Mouse (Mus musculus) testis, adult 2 months (tissue): ENCODE measurements around the gene Cd101. TPM values are rescaled to one million over a fixed set of nuclear protein-coding genes. Genes with fewer than 3 reads are reported as not detected.
A peak's percentile ranks its signal among the peaks of the same experiment; 100 is the strongest.

Source experiments
- H3K27ac ChIP-seq: fragments of 200-500 bp; 2 replicates; pipeline ENCODE4 v1.5.1; 2012; ENCODE audit warnings: low read depth, low read length; ENCODE audit not compliant: control insufficient read depth, insufficient read depth
- H3K27me3 ChIP-seq: fragments of 200-500 bp; 2 replicates; pipeline ENCODE4 v1.6.1; 2012; ENCODE audit warnings: mild to moderate bottlenecking, low read length, moderate library complexity; ENCODE audit not compliant: control insufficient read depth, insufficient read depth
- H3K36me3 ChIP-seq: fragments of 200-500 bp; 2 replicates; pipeline ENCODE4 v1.6.1; 2012; ENCODE audit warnings: mild to moderate bottlenecking, low read length; ENCODE audit not compliant: control insufficient read depth, insufficient read depth
- H3K4me1 ChIP-seq: fragments of 200-500 bp; 2 replicates; pipeline ENCODE4 v1.6.1; 2012; ENCODE audit warnings: low read length; ENCODE audit not compliant: control insufficient read depth, insufficient read depth
- H3K4me3 ChIP-seq: fragments of 200-500 bp; 2 replicates; pipeline ENCODE4 v1.5.1; 2012; ENCODE audit warnings: low read depth, mild to moderate bottlenecking, low read length, moderate library complexity, mixed read lengths; ENCODE audit not compliant: control insufficient read depth
- CTCF ChIP-seq: fragments of 200-500 bp; IDR thresholded peaks from 2 replicates; pipeline ENCODE4 v1.5.1; 2012; ENCODE audit warnings: low read depth, mild to moderate bottlenecking, inconsistent platforms, low read length, moderate library complexity; ENCODE audit not compliant: control insufficient read depth, insufficient read depth, insufficient replicate concordance
- POLR2A ChIP-seq: fragments of 200-500 bp; IDR thresholded peaks from 2 replicates; pipeline ENCODE4 v1.6.1; 2012; ENCODE audit warnings: low read depth, mild to moderate bottlenecking, inconsistent platforms, low read length, moderate library complexity; ENCODE audit not compliant: control insufficient read depth
- polyA plus RNA-seq: library from polyadenylated mRNA; depleted of rRNA; stranded (reverse); fragments of >200 nt; gene quantifications from 2 replicates; pipeline ENCODE4 v1.2.3, GENCODE M21; 2012

Cd101 gene
- polyA plus RNA-seq, 1 experiment = not detected

GRCm38 (mm10) chr3:101071576-101071975, 42.2 kb upstream of the Cd101 start:
- no peak overlapping the region for H3K27ac ChIP-seq
- no peak for TF ChIP-seq CTCF

DNA sequence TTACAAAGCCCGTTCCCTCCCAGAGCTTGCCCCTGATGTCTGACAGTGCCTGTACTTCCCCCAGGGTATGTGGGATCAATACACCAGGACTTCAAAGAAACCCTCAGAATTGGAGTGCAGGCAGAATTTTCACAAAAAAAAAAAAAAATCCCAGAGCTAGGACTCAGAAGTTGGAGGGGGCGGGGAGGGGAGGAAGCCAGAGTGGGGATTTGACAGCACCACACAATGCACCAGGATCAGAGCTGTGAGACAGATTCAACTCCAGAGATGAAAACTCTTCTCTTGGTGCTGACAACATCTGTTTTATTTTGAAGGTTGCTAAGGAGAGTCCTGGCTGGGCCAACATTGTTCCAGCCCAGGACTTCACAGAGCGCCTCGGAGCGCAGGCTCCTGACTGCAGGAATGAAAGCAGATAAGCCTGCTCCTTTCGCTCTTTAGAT, 41.5 kb upstream of the Cd101 start:
- no peaks in the 10 kb centered on the region for H3K36me3 ChIP-seq
- no peaks in the 10 kb centered on the region for H3K27me3 ChIP-seq
- no peak overlapping the region for H3K27ac ChIP-seq
- no peak overlapping the region for H3K4me3 ChIP-seq
- TF ChIP-seq CTCF (no peak), POLR2A (no peak)
- no peaks in the 10 kb centered on the region for H3K4me1 ChIP-seq

More at GRCm38 (mm10) chr3:101071576-101071975, 42.2 kb upstream of the Cd101 start:
- Histone ChIP-seq H3K36me3 (no peaks in the 10 kb centered on the region), H3K4me3 (no peak overlapping the region), H3K4me1 (no peaks in the 10 kb centered on the region), H3K27me3 (no peaks in the 10 kb centered on the region)

GRCm38 (mm10) chr3:101070230-101070795, 41.0 kb upstream of the Cd101 start:
- Histone ChIP-seq H3K27ac (peak overlapping the region; percentile 30; the same call in 1 of the 2 replicates), H3K36me3 (no peaks in the 10 kb centered on the region), H3K4me3 (no peak overlapping the region), H3K4me1 (no peaks in the 10 kb centered on the region), H3K27me3 (no peaks in the 10 kb centered on the region)
- TF ChIP-seq POLR2A (no peak), CTCF (no peak)

DNA sequence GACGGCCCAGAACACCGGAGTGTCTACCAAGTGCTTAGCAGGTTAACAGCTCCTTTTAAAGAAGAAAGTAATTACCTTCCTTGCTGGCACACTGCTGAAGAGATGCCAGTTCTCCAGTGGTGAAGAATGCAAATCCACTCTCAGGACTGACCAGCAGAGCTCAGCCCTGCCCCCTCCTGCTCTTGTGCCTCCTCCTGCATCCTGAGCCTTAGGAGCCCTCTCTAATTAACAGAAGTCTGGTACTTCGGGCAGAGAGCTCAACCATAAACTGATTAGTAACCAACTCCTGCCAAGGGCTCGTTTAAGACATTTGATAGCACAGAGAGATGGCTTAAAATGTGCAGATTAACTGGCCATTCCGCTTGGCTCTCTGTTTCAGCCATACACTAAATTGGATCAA, 39.3 kb upstream of the Cd101 start:
- no peaks in the 10 kb centered on the region for H3K36me3 ChIP-seq
- H3K4me3 ChIP-seq = no peak overlapping the region
- no peak overlapping the region for H3K27ac ChIP-seq
- H3K4me1 ChIP-seq = no peaks in the 10 kb centered on the region
- H3K27me3 ChIP-seq = no peaks in the 10 kb centered on the region
- no peak for TF ChIP-seq POLR2A
- no peak for TF ChIP-seq CTCF

- Histone ChIP-seq H3K36me3 (no peaks in the 10 kb centered on the region), H3K27ac (no peak overlapping the region), H3K4me1 (no peaks in the 10 kb centered on the region), H3K27me3 (no peaks in the 10 kb centered on the region), H3K4me3 (no peak overlapping the region)
- no peak for TF ChIP-seq CTCF
- TF ChIP-seq POLR2A = no peak
These were observed 36.8 kb upstream of the Cd101 start for GRCm38 (mm10) chr3:101066175-101066574.

DNA sequence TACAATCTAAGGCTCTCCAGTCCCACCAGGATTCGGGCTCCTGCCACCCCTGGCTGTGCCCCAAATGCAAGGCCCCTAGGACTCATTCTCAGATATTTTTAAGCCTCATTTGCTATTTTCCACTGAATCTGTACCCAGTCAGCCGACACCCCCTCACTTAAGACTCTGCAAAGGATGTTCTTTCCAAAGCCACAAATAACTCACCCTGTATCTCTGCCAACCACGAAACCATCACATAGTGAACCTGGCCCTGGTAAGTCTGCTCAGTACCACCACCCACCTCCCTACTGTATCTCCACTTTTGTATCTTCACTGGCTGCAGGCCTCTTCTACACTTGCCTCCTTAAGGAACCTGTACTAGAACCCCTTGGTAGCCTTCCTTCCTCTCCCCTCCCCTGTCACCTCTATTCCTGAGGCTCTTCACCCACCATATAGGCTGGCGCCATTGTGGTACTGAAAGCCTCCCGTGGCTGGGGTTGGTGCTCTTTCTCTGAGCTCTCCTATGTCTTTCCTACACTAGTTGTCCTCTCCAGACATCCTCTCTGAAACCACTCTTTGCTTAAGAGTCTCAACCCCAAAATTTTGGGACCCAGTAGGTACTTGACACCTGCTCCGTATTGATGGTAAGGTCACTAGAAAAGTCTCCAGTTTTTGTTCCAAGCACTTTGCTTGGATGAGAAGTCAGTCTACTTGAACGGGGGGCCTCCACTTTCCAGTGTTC, 32.7 kb upstream of the Cd101 start:
- H3K4me1 ChIP-seq = no peaks in the 10 kb centered on the region
- no peaks in the 10 kb centered on the region for H3K27me3 ChIP-seq
- H3K27ac ChIP-seq = no peak overlapping the region
- H3K4me3 ChIP-seq = no peak overlapping the region
- no peaks in the 10 kb centered on the region for H3K36me3 ChIP-seq
- TF ChIP-seq CTCF (no peak), POLR2A (no peak)

GRCm38 (mm10) chr3:101059214-101059613, 29.9 kb upstream of the Cd101 start:
- no peaks in the 10 kb centered on the region for H3K27me3 ChIP-seq
- H3K27ac ChIP-seq = no peak overlapping the region
- no peaks in the 10 kb centered on the region for H3K4me1 ChIP-seq
- no peaks in the 10 kb centered on the region for H3K36me3 ChIP-seq
- H3K4me3 ChIP-seq = no peak overlapping the region
- TF ChIP-seq POLR2A = no peak
- TF ChIP-seq CTCF = no peak
